Mouse (Mus musculus): ENCODE results near the gene Crabp2. TPM values are rescaled to one million over a fixed set of nuclear protein-coding genes. Genes with fewer than 3 reads are reported as not detected.
A peak's percentile ranks its signal among the peaks of the same experiment; 100 is the strongest.

Crabp2 gene
- total and polyA plus RNA-seq, 3 experiments, result 0.23 to 1.2 TPM; not detected in 1

GRCm38 (mm10) chr3:87906981-87907857 lies 41.2 kb upstream of the Crabp2 start (continued):
- TF ChIP-seq TCF12 (IDR thresholded peaks at IDR 0.05; ENCODE audit: low read depth, low read length) (no peak), EP300 (IDR thresholded peaks at IDR 0.05; ENCODE audit: low read depth in 1 of 2, low read length in 2 of 2) (peak in 1 of 2 experiments; percentile 38; a peak in 2 of 4 replicates), KAT2A (conservative IDR thresholded peaks at IDR 0.05; ENCODE audit: low read depth, low read length) (0 out of 2 replicates have a peak, but pooled peaks have one; percentile 10), ZC3H11A (IDR thresholded peaks at IDR 0.05; ENCODE audit: low read depth, low read length) (no peak)

- H3K4me3 ChIP-seq (ENCODE audit: control insufficient read depth in 1 of 2, insufficient read depth in 1 of 2, low read depth in 2 of 2, low read length in 2 of 2), result peak overlapping the region; percentile 82 to 99
- peaks cover 69% of the 10 kb centered on the region for H3K79me2 ChIP-seq (ENCODE audit: control insufficient read depth, insufficient read depth, low read length, poor library complexity)
- peaks cover 0 to 37% of the 10 kb centered on the region in 2 experiments; a peak in 3 of 4 replicates for H3K4me1 ChIP-seq (ENCODE audit: control insufficient read depth in 1 of 2, insufficient read depth in 2 of 2, low read length in 2 of 2)
- peaks cover 8 to 50% of the 10 kb centered on the region in 2 experiments for H3K36me3 ChIP-seq (ENCODE audit: control insufficient read depth in 1 of 2, insufficient read depth in 2 of 2, low read length in 2 of 2)
- H3K27me3 ChIP-seq (ENCODE audit: control insufficient read depth in 1 of 2, insufficient read depth in 2 of 2, low read length in 2 of 2), result no peaks in the 10 kb centered on the region
- H3K9ac ChIP-seq (ENCODE audit: control insufficient read depth, low read depth, low read length, poor library complexity, severe bottlenecking), result peak overlapping the region; percentile 97
- DNase-seq (ENCODE audit: low read depth, low spot score), result no peak
- no peak for TF ChIP-seq NRF1 (IDR thresholded peaks at IDR 0.05; ENCODE audit: insufficient read depth, low read depth, low read length, poor library complexity, severe bottlenecking)
- TF ChIP-seq NELFE (IDR thresholded peaks at IDR 0.05; ENCODE audit: low read depth, low read length), result no peak
- no peak for TF ChIP-seq ELF1 (IDR thresholded peaks at IDR 0.05; ENCODE audit: low read depth, low read length)
- no peak for TF ChIP-seq JUND (IDR thresholded peaks at IDR 0.05; ENCODE audit: low read depth, low read length)
- no peak for TF ChIP-seq BHLHE40 (IDR thresholded peaks at IDR 0.05; ENCODE audit: borderline replicate concordance, low read depth, low read length)
- TF ChIP-seq MEF2A (IDR thresholded peaks at IDR 0.05; ENCODE audit: extremely low read depth, insufficient replicate concordance, low read depth, low read length, poor library complexity, severe bottlenecking), result no peak
- no peak for TF ChIP-seq HCFC1 (IDR thresholded peaks at IDR 0.05; ENCODE audit: low read depth, low read length)
- TF ChIP-seq TBP (IDR thresholded peaks at IDR 0.05; ENCODE audit: low read depth, low read length), result no peak
- TF ChIP-seq UBTF (IDR thresholded peaks at IDR 0.05; ENCODE audit: borderline replicate concordance, insufficient read depth, low read depth, low read length), result no peak
- no peak for TF ChIP-seq ZMIZ1 (IDR thresholded peaks at IDR 0.05; ENCODE audit: low read depth, low read length)
- no peak for TF ChIP-seq GABPA (IDR thresholded peaks at IDR 0.05; ENCODE audit: low read depth, low read length)
- no peak for TF ChIP-seq MXI1 (IDR thresholded peaks at IDR 0.05; ENCODE audit: low read depth, low read length)
- no peak for TF ChIP-seq POLR2AphosphoS5 (IDR thresholded peaks at IDR 0.05; ENCODE audit: borderline replicate concordance, low read depth, low read length)
- TF ChIP-seq ZNF384 (IDR thresholded peaks at IDR 0.05; ENCODE audit: low read depth, low read length), result no peak
- no peak for TF ChIP-seq MAZ (IDR thresholded peaks at IDR 0.05; ENCODE audit: low read depth, low read length)
- TF ChIP-seq SIN3A (IDR thresholded peaks at IDR 0.05; ENCODE audit: low read length), result no peak
- no peak for TF ChIP-seq MAX (IDR thresholded peaks at IDR 0.05; ENCODE audit: low read length)
- no peak for TF ChIP-seq RCOR1 (IDR thresholded peaks at IDR 0.05; ENCODE audit: low read depth, low read length)
- H3K9me3 ChIP-seq (replicated peaks; ENCODE audit: insufficient read depth, low read length), result no peaks in the 10 kb centered on the region
- peak overlapping the region; percentile 85 for H3K27ac ChIP-seq (ENCODE audit: control insufficient read depth, low read depth, low read length)
These were observed 40.6 kb upstream of the Crabp2 start for GRCm38 (mm10) chr3:87907906-87908305.
